Mouse (Mus musculus): ENCODE measurements around the gene F830045P16Rik.
A peak's percentile ranks its signal among the peaks of the same experiment; 100 is the strongest.
"Not testable (repeated sequence)": the region's sequence is repeated elsewhere in the genome, so short reads cannot be mapped to it uniquely, and the experiment has no call there.

Gene F830045P16Rik

GRCm38 (mm10) chr2:129489496-129490285, 46.7 kb downstream of the F830045P16Rik start:
- no peak for DNase-seq (ENCODE audit: low spot score)

- no peak for DNase-seq (ENCODE audit: low spot score)
These were observed 53.3 kb downstream of the F830045P16Rik start for GRCm38 (mm10) chr2:129483150-129483549.

- no peak for DNase-seq (ENCODE audit: low spot score)
These were observed 64.5 kb downstream of the F830045P16Rik start for GRCm38 (mm10) chr2:129471905-129472304.

- DNase-seq (ENCODE audit: low spot score) = no peak
These were observed 65.6 kb downstream of the F830045P16Rik start for GRCm38 (mm10) chr2:129470839-129471238.

GRCm38 (mm10) chr2:129438772-129439171, 97.6 kb downstream of the F830045P16Rik start:
- DNase-seq (ENCODE audit: low spot score) = not testable (repeated sequence)

GRCm38 (mm10) chr2:129435154-129435553, 101.2 kb downstream of the F830045P16Rik start:
- DNase-seq (ENCODE audit: low spot score) = no peak

GRCm38 (mm10) chr2:129423741-129424140, 112.7 kb downstream of the F830045P16Rik start:
- no peak for DNase-seq (ENCODE audit: low spot score)

GRCm38 (mm10) chr2:129420897-129421561, 115.4 kb downstream of the F830045P16Rik start:
- no peak for DNase-seq (ENCODE audit: low spot score)

- DNase-seq (ENCODE audit: low spot score) = no peak
These were observed 117.0 kb downstream of the F830045P16Rik start for GRCm38 (mm10) chr2:129419361-129419880.

GRCm38 (mm10) chr2:129414593-129414992, 121.8 kb downstream of the F830045P16Rik start:
- DNase-seq (ENCODE audit: low spot score) = no peak

- DNase-seq (ENCODE audit: low spot score) = no peak
These were observed 122.9 kb downstream of the F830045P16Rik start for GRCm38 (mm10) chr2:129413488-129413887.

- DNase-seq (ENCODE audit: low spot score) = no peak
These were observed 124.8 kb downstream of the F830045P16Rik start for GRCm38 (mm10) chr2:129411651-129412050.

- no peak for DNase-seq (ENCODE audit: low spot score)
These were observed 126.1 kb downstream of the F830045P16Rik start for GRCm38 (mm10) chr2:129410344-129410743.

- peak; percentile 67 for DNase-seq (ENCODE audit: low spot score)
These were observed 127.9 kb downstream of the F830045P16Rik start for GRCm38 (mm10) chr2:129408476-129408875.
